Mouse (Mus musculus) activated CD4-positive, CD25-positive, alpha-beta regulatory T cell, adult 4 months (primary cell): ENCODE results near the gene Nfam1. TPM values are rescaled to one million over a fixed set of nuclear protein-coding genes. Genes with fewer than 3 reads are reported as not detected.
"Not testable (repeated sequence)": the region's sequence is repeated elsewhere in the genome, so short reads cannot be mapped to it uniquely, and the experiment has no call there.

Experiments
- ATAC-seq: one replicate; pipeline ENCODE4 v1.8.0; 2017
- polyA plus RNA-seq, 2 experiments: library from polyadenylated mRNA; unstranded; fragments of 100-300 nt; shearing (Covaris generic); gene quantifications; one replicate each; pipeline ENCODE4 v1.2.1; 2017

The Nfam1 gene
- under 1 TPM; 0.04 to 0.97 TPM for polyA plus RNA-seq

GRCm38 (mm10) chr15:83032981-83033541 is at the start of gene Nfam1:
Gene Nfam1 (minus strand): TSS chr15:83033306.
- no peak for ATAC-seq

- ATAC-seq = peak; percentile 68
Observed at GRCm38 (mm10) chr15:83075607-83076525, 42.8 kb upstream of the Nfam1 start.

GRCm38 (mm10) chr15:83074179-83074578 is 41.1 kb upstream of the Nfam1 start:
- ATAC-seq = no peak

- no peak for ATAC-seq
Observed at GRCm38 (mm10) chr15:83071752-83072151, 38.6 kb upstream of the Nfam1 start.

GRCm38 (mm10) chr15:83070942-83071341 is 37.8 kb upstream of the Nfam1 start:
- ATAC-seq = no peak

- ATAC-seq = no peak
Observed at GRCm38 (mm10) chr15:83068270-83068669, 35.2 kb upstream of the Nfam1 start.

GRCm38 (mm10) chr15:83065543-83065942 is 32.4 kb upstream of the Nfam1 start:
- ATAC-seq = no peak

- not testable (repeated sequence) for ATAC-seq
Observed at GRCm38 (mm10) chr15:83062582-83062981, 29.5 kb upstream of the Nfam1 start.

- no peak for ATAC-seq
Observed at GRCm38 (mm10) chr15:83061689-83062088, 28.6 kb upstream of the Nfam1 start.

GRCm38 (mm10) chr15:83059233-83059660 is 26.1 kb upstream of the Nfam1 start:
- ATAC-seq = no peak

- no peak for ATAC-seq
Observed at GRCm38 (mm10) chr15:83057533-83057932, 24.4 kb upstream of the Nfam1 start.

- no peak for ATAC-seq
Observed at GRCm38 (mm10) chr15:83056378-83057083, 23.4 kb upstream of the Nfam1 start.

- ATAC-seq = no peak
Observed at GRCm38 (mm10) chr15:83055569-83055968, 22.5 kb upstream of the Nfam1 start.

GRCm38 (mm10) chr15:83053261-83053660 is 20.2 kb upstream of the Nfam1 start:
- no peak for ATAC-seq

GRCm38 (mm10) chr15:83052341-83053104 is 19.4 kb upstream of the Nfam1 start:
- no peak for ATAC-seq

- ATAC-seq = no peak
Observed at GRCm38 (mm10) chr15:83046730-83047129, 13.6 kb upstream of the Nfam1 start.

GRCm38 (mm10) chr15:83046308-83046707 is 13.2 kb upstream of the Nfam1 start:
- ATAC-seq = no peak

- ATAC-seq = not testable (repeated sequence)
Observed at GRCm38 (mm10) chr15:83045565-83045964, 12.5 kb upstream of the Nfam1 start.

- ATAC-seq = no peak
Observed at GRCm38 (mm10) chr15:83043362-83043708, 10.2 kb upstream of the Nfam1 start.

- ATAC-seq = no peak
Observed at GRCm38 (mm10) chr15:83042655-83043361, 9.7 kb upstream of the Nfam1 start.

GRCm38 (mm10) chr15:83040156-83040555 is 7.0 kb upstream of the Nfam1 start:
- no peak for ATAC-seq

- no peak for ATAC-seq
Observed at GRCm38 (mm10) chr15:83038812-83039211, 5.7 kb upstream of the Nfam1 start.
